Mouse (Mus musculus) MEL (cell line): ENCODE data around the gene Rhbdl1. TPM values are rescaled to one million over a fixed set of nuclear protein-coding genes. Genes with fewer than 3 reads are reported as not detected.

Experiments used
- DNase-seq: peaks from one replicate; pipeline ENCODE4 v3.0.0; 2011; ENCODE audit warnings: low read depth, low spot score
- H3K27ac ChIP-seq: 2 replicates; pipeline ENCODE4 v1.5.1; 2012; ENCODE audit warnings: low read depth, mild to moderate bottlenecking, control low read depth, low read length, moderate library complexity; ENCODE audit not compliant: control insufficient read depth
- H3K27me3 ChIP-seq, 2 experiments: fragments of 150-350 bp in 1 of 2; sonication (generic) in 1 of 2; 2 replicates each; pipeline ENCODE4 v1.6.1; 2012; ENCODE audit warnings: low read length in 2 of 2, mild to moderate bottlenecking in 2 of 2, improper control_type of control experiment in 1 of 2, moderate library complexity in 1 of 2; ENCODE audit not compliant: insufficient read depth in 2 of 2, control insufficient read depth in 1 of 2
- H3K36me3 ChIP-seq, 2 experiments: 2 replicates each; pipeline ENCODE4 v1.6.1; 2012 to 2014; ENCODE audit warnings: low read length in 2 of 2, improper control_type of control experiment in 1 of 2, inconsistent platforms in 1 of 2, mild to moderate bottlenecking in 1 of 2; ENCODE audit not compliant: insufficient read depth in 2 of 2, control insufficient read depth in 1 of 2
- H3K4me1 ChIP-seq, 2 experiments: fragments of 150-350 bp in 1 of 2; sonication (generic) in 1 of 2; 2 replicates each; pipeline ENCODE4 v1.6.1; 2012; ENCODE audit warnings: low read length in 2 of 2, improper control_type of control experiment in 1 of 2, mild to moderate bottlenecking in 1 of 2; ENCODE audit not compliant: insufficient read depth in 2 of 2, control insufficient read depth in 1 of 2
- H3K4me3 ChIP-seq, 2 experiments: fragments of 150-350 bp in 1 of 2; sonication (generic) in 1 of 2; 2 replicates each; pipeline ENCODE4 v1.5.1; 2012; ENCODE audit warnings: low read depth in 2 of 2, low read length in 2 of 2, mild to moderate bottlenecking in 2 of 2, moderate library complexity in 2 of 2, control low read depth in 1 of 2, improper control_type of control experiment in 1 of 2; ENCODE audit not compliant: control insufficient read depth in 1 of 2, insufficient read depth in 1 of 2
- H3K79me2 ChIP-seq: 2 replicates; pipeline ENCODE4 v1.6.1; 2012; ENCODE audit warnings: mild to moderate bottlenecking, low read length, moderate library complexity; ENCODE audit not compliant: control insufficient read depth, poor library complexity, insufficient read depth
- H3K9ac ChIP-seq: 2 replicates; pipeline ENCODE4 v1.6.1; 2012; ENCODE audit warnings: low read depth, mild to moderate bottlenecking, control low read depth, low read length, moderate library complexity; ENCODE audit not compliant: control insufficient read depth, poor library complexity, severe bottlenecking
- H3K9me3 ChIP-seq: fragments of 150-350 bp; sonication (generic); replicated peaks from 2 replicates; pipeline ENCODE4 v1.6.1; 2012; ENCODE audit warnings: mild to moderate bottlenecking, low read length, improper control_type of control experiment, moderate library complexity; ENCODE audit not compliant: insufficient read depth
- BHLHE40 ChIP-seq: IDR thresholded peaks from 2 replicates; pipeline ENCODE4 v1.6.1; 2012; ENCODE audit warnings: low read depth, mild to moderate bottlenecking, inconsistent platforms, low read length, improper control_type of control experiment, borderline replicate concordance
- CHD1 ChIP-seq: IDR thresholded peaks from 2 replicates; pipeline ENCODE4 v1.6.1; 2012; ENCODE audit warnings: low read depth, mild to moderate bottlenecking, inconsistent platforms, low read length, improper control_type of control experiment
- CHD2 ChIP-seq: IDR thresholded peaks from 2 replicates; pipeline ENCODE4 v1.6.1; 2011; ENCODE audit warnings: low read length, improper control_type of control experiment
- CTCF ChIP-seq, 3 experiments: IDR thresholded peaks in 2 of 3; conservative IDR thresholded peaks in 1 of 3; 2 replicates each; pipeline ENCODE4 v1.5.1; 2011 to 2012; ENCODE audit warnings: low read length in 3 of 3, low read depth in 2 of 3, mild to moderate bottlenecking in 2 of 3, improper control_type of control experiment in 1 of 3, inconsistent platforms in 1 of 3, mixed read lengths in 1 of 3, moderate library complexity in 1 of 3; ENCODE audit not compliant: control insufficient read depth in 1 of 3, insufficient read depth in 1 of 3, poor library complexity in 1 of 3, severe bottlenecking in 1 of 3
- E2F4 ChIP-seq: IDR thresholded peaks from 2 replicates; pipeline ENCODE4 v1.6.1; 2011; ENCODE audit warnings: low read depth, low read length, improper control_type of control experiment, borderline replicate concordance
- ELF1 ChIP-seq: IDR thresholded peaks from 2 replicates; pipeline ENCODE4 v1.6.1; 2014; ENCODE audit warnings: low read depth, mild to moderate bottlenecking, inconsistent platforms, low read length, improper control_type of control experiment, moderate library complexity
- EP300 ChIP-seq, 2 experiments: IDR thresholded peaks; 2 replicates each; pipeline ENCODE4 v1.6.1; 2011; ENCODE audit warnings: improper control_type of control experiment in 2 of 2, low read length in 2 of 2, low read depth in 1 of 2, mild to moderate bottlenecking in 1 of 2
- GABPA ChIP-seq: IDR thresholded peaks from 2 replicates; pipeline ENCODE4 v1.6.1; 2012; ENCODE audit warnings: low read depth, mild to moderate bottlenecking, inconsistent platforms, low read length, improper control_type of control experiment, moderate library complexity
- GATA1 ChIP-seq: IDR thresholded peaks from 2 replicates; pipeline ENCODE4 v1.6.1; 2011; ENCODE audit warnings: low read depth, low read length, improper control_type of control experiment
- HCFC1 ChIP-seq: IDR thresholded peaks from 2 replicates; pipeline ENCODE4 v1.6.1; 2012; ENCODE audit warnings: low read depth, mild to moderate bottlenecking, inconsistent platforms, low read length, improper control_type of control experiment, moderate library complexity
- MAFK ChIP-seq: IDR thresholded peaks from 2 replicates; pipeline ENCODE4 v1.6.1; 2011; ENCODE audit warnings: low read depth, mild to moderate bottlenecking, low read length, improper control_type of control experiment, borderline replicate concordance
- MAX ChIP-seq: IDR thresholded peaks from 2 replicates; pipeline ENCODE4 v1.6.1; 2011; ENCODE audit warnings: low read length, improper control_type of control experiment
- MAZ ChIP-seq: IDR thresholded peaks from 2 replicates; pipeline ENCODE4 v1.6.1; 2012; ENCODE audit warnings: low read depth, mild to moderate bottlenecking, inconsistent platforms, low read length, improper control_type of control experiment
- MEF2A ChIP-seq: IDR thresholded peaks from 2 replicates; pipeline ENCODE4 v1.6.1; 2014; ENCODE audit warnings: low read depth, mild to moderate bottlenecking, inconsistent platforms, low read length, improper control_type of control experiment; ENCODE audit not compliant: poor library complexity, insufficient replicate concordance, severe bottlenecking; ENCODE audit errors: extremely low read depth
- MXI1 ChIP-seq: IDR thresholded peaks from 2 replicates; pipeline ENCODE4 v1.6.1; 2011; ENCODE audit warnings: mild to moderate bottlenecking, low read depth, low read length, improper control_type of control experiment
- MYC ChIP-seq: IDR thresholded peaks from 2 replicates; pipeline ENCODE4 v1.6.1; 2011; ENCODE audit warnings: low read depth, mild to moderate bottlenecking, low read length, improper control_type of control experiment, moderate library complexity
- NELFE ChIP-seq: IDR thresholded peaks from 2 replicates; pipeline ENCODE4 v1.6.1; 2011; ENCODE audit warnings: low read depth, low read length, improper control_type of control experiment
- NRF1 ChIP-seq: IDR thresholded peaks from 2 replicates; pipeline ENCODE4 v1.6.1; 2014; ENCODE audit warnings: low read depth, mild to moderate bottlenecking, inconsistent platforms, low read length, improper control_type of control experiment, moderate library complexity; ENCODE audit not compliant: poor library complexity, insufficient read depth, severe bottlenecking
- POLR2A ChIP-seq, 2 experiments: IDR thresholded peaks; 2 replicates each; pipeline ENCODE4 v1.6.1; 2011 to 2012; ENCODE audit warnings: low read length in 2 of 2, mild to moderate bottlenecking in 2 of 2, control low read depth in 1 of 2, improper control_type of control experiment in 1 of 2, low read depth in 1 of 2, moderate library complexity in 1 of 2; ENCODE audit not compliant: control insufficient read depth in 1 of 2, insufficient read depth in 1 of 2, poor library complexity in 1 of 2
- POLR2AphosphoS5 ChIP-seq: IDR thresholded peaks from 2 replicates; pipeline ENCODE4 v1.6.1; 2012; ENCODE audit warnings: low read depth, borderline replicate concordance, mild to moderate bottlenecking, inconsistent platforms, low read length, moderate library complexity, mixed read lengths
- RCOR1 ChIP-seq: IDR thresholded peaks from 2 replicates; pipeline ENCODE4 v1.6.1; 2012; ENCODE audit warnings: low read depth, mild to moderate bottlenecking, inconsistent platforms, low read length, improper control_type of control experiment
- SIN3A ChIP-seq: IDR thresholded peaks from 2 replicates; pipeline ENCODE4 v1.6.1; 2012; ENCODE audit warnings: low read length, improper control_type of control experiment, inconsistent platforms
- SMC3 ChIP-seq: IDR thresholded peaks from 2 replicates; pipeline ENCODE4 v1.6.1; 2011; ENCODE audit warnings: low read depth, low read length, improper control_type of control experiment
- TAL1 ChIP-seq: IDR thresholded peaks from 2 replicates; pipeline ENCODE4 v1.6.1; 2012; ENCODE audit warnings: mild to moderate bottlenecking, inconsistent platforms, low read length, moderate library complexity, mixed read lengths
- TCF12 ChIP-seq: IDR thresholded peaks from 2 replicates; pipeline ENCODE4 v1.6.1; 2014; ENCODE audit warnings: low read depth, mild to moderate bottlenecking, inconsistent platforms, low read length, improper control_type of control experiment, moderate library complexity
- UBTF ChIP-seq: IDR thresholded peaks from 2 replicates; pipeline ENCODE4 v1.6.1; 2012; ENCODE audit warnings: low read depth, mild to moderate bottlenecking, inconsistent platforms, low read length, improper control_type of control experiment, moderate library complexity, borderline replicate concordance; ENCODE audit not compliant: insufficient read depth
- USF1 ChIP-seq: IDR thresholded peaks from 2 replicates; pipeline ENCODE4 v1.6.1; 2014; ENCODE audit warnings: low read depth, mild to moderate bottlenecking, inconsistent platforms, low read length, improper control_type of control experiment, moderate library complexity
- USF2 ChIP-seq, 2 experiments: IDR thresholded peaks; 2 replicates each; pipeline ENCODE4 v1.6.1; 2011 to 2012; ENCODE audit warnings: improper control_type of control experiment in 2 of 2, low read length in 2 of 2, borderline replicate concordance in 1 of 2, inconsistent platforms in 1 of 2, low read depth in 1 of 2, mild to moderate bottlenecking in 1 of 2; ENCODE audit not compliant: insufficient read depth in 1 of 2
- ZC3H11A ChIP-seq: IDR thresholded peaks from 2 replicates; pipeline ENCODE4 v1.6.1; 2012; ENCODE audit warnings: low read depth, mild to moderate bottlenecking, inconsistent platforms, low read length, improper control_type of control experiment
- ZKSCAN1 ChIP-seq: IDR thresholded peaks from 2 replicates; pipeline ENCODE4 v1.6.1; 2012; ENCODE audit warnings: low read depth, mild to moderate bottlenecking, inconsistent platforms, low read length, improper control_type of control experiment, moderate library complexity
- ZMIZ1 ChIP-seq: IDR thresholded peaks from 2 replicates; pipeline ENCODE4 v1.6.1; 2012; ENCODE audit warnings: low read depth, mild to moderate bottlenecking, inconsistent platforms, low read length, improper control_type of control experiment, moderate library complexity
- ZNF384 ChIP-seq: IDR thresholded peaks from 2 replicates; pipeline ENCODE4 v1.6.1; 2012; ENCODE audit warnings: low read depth, mild to moderate bottlenecking, inconsistent platforms, low read length, improper control_type of control experiment
- polyA plus RNA-seq, 2 experiments: library from polyadenylated mRNA; stranded (reverse) in 1 of 2; unstranded in 1 of 2; fragments of >175 nt in 1 of 2; fragments of >200 nt in 1 of 2; gene quantifications; 2 replicates each; pipeline versions ENCODE4 v1.2.1 to v1.2.4; 2012; ENCODE audit warnings: low replicate concordance in 2 of 2, low read depth in 1 of 2; ENCODE audit not compliant: insufficient read length in 2 of 2, insufficient read depth in 1 of 2, missing spikeins in 1 of 2
- total RNA-seq: library from RNA; depleted of rRNA; stranded (reverse); fragments of 300-350 nt; gene quantifications from 2 replicates; pipeline ENCODE4 v1.2.3, GENCODE M21; 2012

Gene Rhbdl1
- total and polyA plus RNA-seq, 3 experiments = 1.4 to 4.0 TPM; not detected in 1

- DNase-seq = peak; percentile 81
- Histone ChIP-seq H3K27me3 (no peaks in the 10 kb centered on the region; a peak in 1 of 4 replicates), H3K9me3 (no peaks in the 10 kb centered on the region), H3K4me1 (peaks cover 0 to 21% of the 10 kb centered on the region in 2 experiments; a peak in 2 of 4 replicates), H3K79me2 (peaks cover 32% of the 10 kb centered on the region), H3K36me3 (peaks cover 0 to 7% of the 10 kb centered on the region in 2 experiments; a peak in 2 of 4 replicates), H3K27ac (peak overlapping the region; percentile 40), H3K9ac (peak overlapping the region; percentile 72), H3K4me3 (peak overlapping the region; percentile 73 to 89)
- TF ChIP-seq CTCF (IDR thresholded peaks at IDR 0.05 in 2 of 3, conservative IDR thresholded peaks at IDR 0.05 in 1 of 3; ENCODE audit: control insufficient read depth in 1 of 3, insufficient read depth in 1 of 3, low read depth in 2 of 3, low read length in 3 of 3, poor library complexity in 1 of 3, severe bottlenecking in 1 of 3) = no peak
- TF ChIP-seq USF1 = no peak
- TF ChIP-seq TAL1 = no peak
- no peak for TF ChIP-seq UBTF
- no peak for TF ChIP-seq MYC
- no peak for TF ChIP-seq ZC3H11A
- peak; percentile 26 for TF ChIP-seq MXI1
- TF ChIP-seq MAFK = no peak
- no peak for TF ChIP-seq TCF12
- 0 out of 2 replicates have a peak, but pooled peaks have one; percentile 39 for TF ChIP-seq HCFC1
- TF ChIP-seq RCOR1 = no peak
- no peak for TF ChIP-seq CHD1
- TF ChIP-seq EP300 (IDR thresholded peaks at IDR 0.05; ENCODE audit: low read depth in 1 of 2, low read length in 2 of 2) = no peak
- 0 out of 2 replicates have a peak, but pooled peaks have one; percentile 34 for TF ChIP-seq MAZ
- TF ChIP-seq GABPA = no peak
- no peak for TF ChIP-seq ZNF384
- no peak for TF ChIP-seq SMC3
- TF ChIP-seq CHD2 = no peak
- TF ChIP-seq BHLHE40 = no peak
- no peak for TF ChIP-seq NRF1
- peak; percentile 32 for TF ChIP-seq NELFE
- TF ChIP-seq SIN3A = peak; percentile 73
- TF ChIP-seq ELF1 = no peak
- TF ChIP-seq E2F4 = no peak
- no peak for TF ChIP-seq USF2 (IDR thresholded peaks at IDR 0.05; ENCODE audit: borderline replicate concordance in 1 of 2, insufficient read depth in 1 of 2, low read depth in 1 of 2, low read length in 2 of 2)
- TF ChIP-seq POLR2A (IDR thresholded peaks at IDR 0.05; ENCODE audit: control insufficient read depth in 1 of 2, insufficient read depth in 1 of 2, low read depth in 1 of 2, low read length in 2 of 2, poor library complexity in 1 of 2) = no peak; a peak in 1 of 4 replicates
- TF ChIP-seq MEF2A = no peak
- TF ChIP-seq MAX = no peak; the same call in 1 of the 2 replicates
- no peak for TF ChIP-seq GATA1
- TF ChIP-seq POLR2AphosphoS5 = no peak
- TF ChIP-seq ZKSCAN1 = no peak
- 0 out of 2 replicates have a peak, but pooled peaks have one; percentile 26 for TF ChIP-seq ZMIZ1
Measured at GRCm38 (mm10) chr17:25824362-25825142, 12.5 kb downstream of the Rhbdl1 start.
